Mouse (Mus musculus): ENCODE results near the gene 4930404N11Rik.

GRCm38 (mm10) chr10:81411471-81412400 is 46.1 kb upstream of the 4930404N11Rik start:
- TF ChIP-seq GATA1 (IDR thresholded peaks at IDR 0.05; ENCODE audit: low read length) (no peak), TAL1 (IDR thresholded peaks at IDR 0.05; ENCODE audit: low read length) (no peak)
